10 mouse cellular contexts compared by ENCODE assay signal in genomic region chr6:108274364-108275084, GRCm38 (mm10).
DNase-seq lines count a peak whose midpoint lies in the region; ATAC-seq lines count a peak whose summit lies in the region.
"Had no signal": no experiment of that assay in that cellular context is flagged by ENCODE, and none has a peak within 500 bp of the region (broad histone marks: within the 10 kb centered on the region; RNA-seq: fewer than 3 reads in every experiment).

No protein-coding gene starts in this region.

- H3K9me3 ChIP-seq in stomach, embryonic 15.5 days: no peaks in the 10 kb centered on the region

- H3K27ac ChIP-seq in stomach, embryonic 15.5 days: peak overlapping the region; percentile 63

- peak; percentile 8 for DNase-seq in cerebellum, adult 11 months
- no peak for DNase-seq in cerebellum, postnatal 4 days (ENCODE audit: low spot score in 2 of 2)
- DNase-seq in left cerebral cortex, postnatal 4 days: peak; percentile 29
- DNase-seq in left cerebral cortex, postnatal 14 days (ENCODE audit: low spot score in 2 of 2): no peak
- peak; percentile 54 to 67 for DNase-seq in heart, postnatal 10 days
- DNase-seq in adrenal gland, postnatal 4 days (ENCODE audit: low spot score in 2 of 2): no peak
- DNase-seq in gastrocnemius, postnatal 25 days: no peak
- DNase-seq: embryo, embryonic 11 days; liver had no signal

- no peaks in the 10 kb centered on the region for H3K36me3 ChIP-seq in stomach, embryonic 15.5 days

- intact Hi-C loops in left cerebral cortex, postnatal 4 days (cut with DNase I): no loop called here
- intact Hi-C loops in left cerebral cortex, postnatal 14 days (cut with DNase I): no loop called here
- intact Hi-C loops in heart, postnatal 10 days (cut with DNase I): no loop called here

- no peak overlapping the region for H3K4me3 ChIP-seq in stomach, embryonic 15.5 days (replicated peaks)

- H3K4me2 ChIP-seq in stomach, embryonic 15.5 days: no peak overlapping the region

- no peaks in the 10 kb centered on the region; the same call in 1 of the 2 replicates for H3K4me1 ChIP-seq in stomach, embryonic 15.5 days

- peak; percentile 86 for ATAC-seq in stomach, embryonic 15.5 days (ENCODE audit: insufficient read depth, low FRiP score, low read depth)

- H3K27me3 ChIP-seq in stomach, embryonic 15.5 days (replicated peaks): no peaks in the 10 kb centered on the region

- 50% methylated on average over 10 of the region's 10 CpGs for WGBS in stomach, embryonic 15.5 days

- no peak overlapping the region for H3K9ac ChIP-seq in stomach, embryonic 15.5 days

Comparison
In these comparisons a context has a peak if more than half of its experiments do, and no peak if none do; other contexts are left out.
1. DNase-seq: peak in cerebellum, adult 11 months (single experiment), left cerebral cortex, postnatal 4 days (single experiment) and heart, postnatal 10 days (2 of 2); none in cerebellum, postnatal 4 days (0 of 2), left cerebral cortex, postnatal 14 days (0 of 2), adrenal gland, postnatal 4 days (0 of 2) and gastrocnemius, postnatal 25 days (single experiment).